Mouse (Mus musculus) embryo, embryonic 11 days (tissue): ENCODE data around the gene Tnfrsf1a.

ENCODE experiments used
- DNase-seq: peaks from one replicate; pipeline ENCODE4 v3.0.0-alpha.2; 2015

Tnfrsf1a gene

GRCm38 (mm10) chr6:125355197-125355741 lies 6.1 kb downstream of the Tnfrsf1a start:
- peak; percentile 63 for DNase-seq

GRCm38 (mm10) chr6:125356264-125356663 lies 7.1 kb downstream of the Tnfrsf1a start:
- DNase-seq, result no peak

- no peak for DNase-seq
These were observed 8.2 kb downstream of the Tnfrsf1a start for GRCm38 (mm10) chr6:125357334-125357733.

GRCm38 (mm10) chr6:125359999-125360398 lies 10.8 kb downstream of the Tnfrsf1a start:
- no peak for DNase-seq

GRCm38 (mm10) chr6:125360846-125361245 lies 11.7 kb downstream of the Tnfrsf1a start:
- no peak for DNase-seq

- DNase-seq, result peak; percentile 43
These were observed 12.5 kb downstream of the Tnfrsf1a start for GRCm38 (mm10) chr6:125361467-125362291.

- DNase-seq, result no peak
These were observed 13.9 kb downstream of the Tnfrsf1a start for GRCm38 (mm10) chr6:125363021-125363420.

- peak; percentile 58 for DNase-seq
These were observed 14.5 kb downstream of the Tnfrsf1a start for GRCm38 (mm10) chr6:125363451-125364242.

GRCm38 (mm10) chr6:125364448-125364847 lies 15.3 kb downstream of the Tnfrsf1a start:
- DNase-seq, result peak; percentile 38

- DNase-seq, result no peak
These were observed 16.4 kb downstream of the Tnfrsf1a start for GRCm38 (mm10) chr6:125365522-125365921.

- DNase-seq, result no peak
These were observed 17.0 kb downstream of the Tnfrsf1a start for GRCm38 (mm10) chr6:125366133-125366532.

GRCm38 (mm10) chr6:125367758-125368371 lies 18.7 kb downstream of the Tnfrsf1a start:
- peak; percentile 44 for DNase-seq

GRCm38 (mm10) chr6:125377042-125377441 lies 27.9 kb downstream of the Tnfrsf1a start:
- DNase-seq, result peak; percentile 35

GRCm38 (mm10) chr6:125377582-125378451 lies 28.7 kb downstream of the Tnfrsf1a start:
- DNase-seq, result peak; percentile 63

- no peak for DNase-seq
These were observed 29.5 kb downstream of the Tnfrsf1a start for GRCm38 (mm10) chr6:125378621-125379020.

GRCm38 (mm10) chr6:125379781-125380180 lies 30.6 kb downstream of the Tnfrsf1a start:
- DNase-seq, result no peak

- no peak for DNase-seq
These were observed 31.5 kb downstream of the Tnfrsf1a start, which contains the start of gene Plekhg6 for GRCm38 (mm10) chr6:125380372-125381360. Plekhg6 (minus strand) TSS chr6:125380793.

- DNase-seq, result no peak
These were observed 32.9 kb downstream of the Tnfrsf1a start for GRCm38 (mm10) chr6:125382024-125382423.

- peak; percentile 59 for DNase-seq
These were observed 36.2 kb downstream of the Tnfrsf1a start for GRCm38 (mm10) chr6:125385066-125385974.

GRCm38 (mm10) chr6:125386080-125386479 lies 36.9 kb downstream of the Tnfrsf1a start:
- no peak for DNase-seq
